Mouse (Mus musculus) embryonic fibroblast, embryonic 13.5 days (primary cell): ENCODE measurements around the gene Mcm6. TPM values are rescaled to one million over a fixed set of nuclear protein-coding genes. Genes with fewer than 3 reads are reported as not detected.

Experiments
- H3K27ac ChIP-seq: 2 replicates; pipeline ENCODE4 v1.5.1; 2012; ENCODE audit warnings: low read length, control low read depth, inconsistent platforms; ENCODE audit not compliant: insufficient read depth
- H3K4me1 ChIP-seq: 2 replicates; pipeline ENCODE4 v1.6.1; 2011; ENCODE audit warnings: low read length; ENCODE audit not compliant: control insufficient read depth, insufficient read depth
- H3K4me3 ChIP-seq: 2 replicates; pipeline ENCODE4 v1.5.1; 2011; ENCODE audit warnings: mild to moderate bottlenecking, control low read depth, low read length; ENCODE audit not compliant: insufficient read depth
- CTCF ChIP-seq: IDR thresholded peaks from 2 replicates; pipeline ENCODE4 v1.5.1; 2011; ENCODE audit warnings: mild to moderate bottlenecking, control low read depth, low read length, moderate library complexity, borderline replicate concordance; ENCODE audit not compliant: insufficient read depth
- POLR2A ChIP-seq: IDR thresholded peaks from 2 replicates; pipeline ENCODE4 v1.6.1; 2011; ENCODE audit warnings: low read depth, mild to moderate bottlenecking, control low read depth, low read length, moderate library complexity
- polyA plus RNA-seq: library from polyadenylated mRNA; stranded (reverse); fragments of >200 nt; gene quantifications from 2 replicates; pipeline ENCODE4 v1.2.4, GENCODE M21; 2011; ENCODE audit warnings: low read depth; ENCODE audit not compliant: missing spikeins, insufficient read length

Mcm6 gene
- 74.6 and 91.1 TPM in 2 replicates for polyA plus RNA-seq

DNA sequence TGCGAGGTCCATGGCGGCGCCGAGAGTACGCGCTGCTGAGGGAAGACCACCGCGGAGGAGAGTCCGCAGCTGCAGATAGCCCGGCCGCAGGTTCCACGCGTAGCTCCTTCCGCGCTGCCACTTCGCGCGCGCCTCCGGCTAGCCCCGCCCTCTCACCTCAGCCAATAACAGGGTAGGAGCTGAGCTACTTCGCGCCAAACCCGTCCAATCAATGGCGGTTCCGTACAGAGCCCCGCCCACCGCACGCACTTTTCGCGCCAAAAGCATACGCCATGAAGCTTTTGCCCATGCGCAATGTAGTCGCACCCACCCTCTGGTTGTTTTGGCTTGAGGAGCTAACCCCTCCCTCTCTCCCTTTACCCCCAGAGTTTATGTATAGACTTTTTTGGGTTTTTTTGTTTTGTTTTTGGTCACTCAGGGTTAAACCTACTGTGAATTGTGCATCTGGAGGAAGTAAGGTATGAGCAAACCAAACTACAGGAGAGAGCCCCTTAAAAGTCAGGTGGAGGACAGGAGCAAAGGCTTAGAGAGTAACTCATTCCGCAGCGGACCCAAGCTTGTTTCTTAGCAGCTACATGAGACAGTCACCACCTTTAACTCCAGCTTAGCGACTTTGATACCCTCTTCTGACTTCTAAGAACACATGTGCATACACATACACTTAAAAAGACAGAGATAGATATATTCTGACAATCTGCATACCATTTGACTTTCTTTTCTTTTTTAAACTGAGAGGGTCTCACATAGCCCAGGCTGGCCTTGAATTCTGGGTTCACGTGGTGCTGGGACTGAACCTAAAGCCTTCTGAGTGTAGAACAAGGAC, at the start of gene Mcm6:
Gene Mcm6 (minus strand): TSS at position 111 of the 823 bp plus-strand sequence.
- Histone ChIP-seq H3K4me3 (peak within 1 kb of the TSS; percentile 88), H3K4me1 (no peaks in the 10 kb centered on the region; the same call in 1 of the 2 replicates), H3K27ac (peak within 1 kb of the TSS; percentile 79)
- peak; percentile 43 for TF ChIP-seq POLR2A
- no peak for TF ChIP-seq CTCF

GRCm38 (mm10) chr1:128406846-128407245, 47.4 kb upstream of the Mcm6 start:
- Histone ChIP-seq H3K4me3 (no peak overlapping the region), H3K27ac (no peak overlapping the region), H3K4me1 (no peaks in the 10 kb centered on the region)
- TF ChIP-seq POLR2A, result no peak
- TF ChIP-seq CTCF, result no peak

GRCm38 (mm10) chr1:128405675-128406074, 46.2 kb upstream of the Mcm6 start:
- Histone ChIP-seq H3K27ac (no peak overlapping the region), H3K4me1 (no peaks in the 10 kb centered on the region), H3K4me3 (no peak overlapping the region)
- TF ChIP-seq POLR2A (no peak), CTCF (no peak)

DNA sequence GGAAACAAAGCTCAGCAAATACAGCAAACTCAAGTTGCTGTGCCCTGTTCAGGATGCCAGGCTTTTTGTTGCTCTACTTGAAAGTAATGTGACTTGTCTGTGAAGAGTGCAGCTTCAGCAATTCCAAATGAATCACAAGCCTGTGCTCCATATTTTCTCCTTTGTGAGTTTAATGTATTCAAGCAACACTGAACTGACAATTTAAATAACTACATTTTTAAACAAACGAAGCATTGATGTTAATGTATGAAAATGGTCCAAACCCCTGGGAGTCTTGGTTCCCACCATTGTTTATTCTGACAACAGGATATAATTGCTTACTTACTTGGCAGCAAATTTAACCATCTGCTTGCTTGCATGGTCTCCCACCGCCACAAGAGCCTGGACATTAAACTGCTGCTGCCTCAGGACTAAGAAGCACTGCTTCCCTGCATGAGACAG, 45.6 kb upstream of the Mcm6 start:
- H3K27ac ChIP-seq, result no peak overlapping the region
- H3K4me3 ChIP-seq, result no peak overlapping the region
- TF ChIP-seq POLR2A (no peak), CTCF (no peak)

GRCm38 (mm10) chr1:128400926-128401325, 41.5 kb upstream of the Mcm6 start:
- Histone ChIP-seq H3K4me3 (no peak overlapping the region), H3K4me1 (no peaks in the 10 kb centered on the region; the same call in 1 of the 2 replicates), H3K27ac (no peak overlapping the region)
- TF ChIP-seq CTCF (no peak), POLR2A (no peak)

More for the DNA sequence above, 45.6 kb upstream of the Mcm6 start:
- no peaks in the 10 kb centered on the region for H3K4me1 ChIP-seq

- no peak for TF ChIP-seq POLR2A
- H3K27ac ChIP-seq, result no peak overlapping the region
- H3K4me3 ChIP-seq, result no peak overlapping the region
- H3K4me1 ChIP-seq, result no peaks in the 10 kb centered on the region; the same call in 1 of the 2 replicates
Measured at GRCm38 (mm10) chr1:128399941-128400915, 40.8 kb upstream of the Mcm6 start.

DNA sequence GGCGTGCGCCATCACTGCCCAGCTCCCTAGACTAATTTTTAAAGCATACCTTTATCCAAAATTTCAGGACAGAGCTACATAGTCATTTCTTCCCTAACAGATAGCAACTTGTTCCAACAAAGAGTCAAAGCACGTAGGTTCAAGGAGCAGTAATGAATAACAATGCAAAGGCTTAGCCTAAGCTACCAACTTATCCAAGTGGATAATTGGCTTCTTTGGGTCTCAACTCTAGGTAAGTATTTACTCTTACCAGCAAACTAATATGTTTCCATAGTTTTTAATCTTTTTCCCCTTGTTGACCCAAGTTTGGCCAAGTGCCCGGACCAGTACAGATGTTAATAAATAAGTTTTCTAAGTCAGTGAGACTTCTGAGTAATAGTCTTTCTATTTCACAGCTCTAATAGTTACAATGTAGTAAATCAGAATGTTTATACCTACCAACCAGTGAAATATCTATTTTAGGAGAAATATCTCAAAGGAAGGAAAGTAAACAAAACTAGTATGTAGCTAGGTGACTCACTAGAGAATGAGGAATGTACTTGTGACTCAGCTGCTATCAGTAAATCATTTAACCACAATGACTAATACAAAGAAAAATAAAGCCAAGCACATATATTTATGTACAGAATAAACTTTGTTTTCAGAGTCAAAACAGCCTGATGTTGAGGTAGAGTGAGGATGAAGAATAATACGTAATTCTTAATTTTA, 39.4 kb upstream of the Mcm6 start:
- Histone ChIP-seq H3K4me1 (no peaks in the 10 kb centered on the region; the same call in 1 of the 2 replicates), H3K27ac (peak overlapping the region; percentile 81), H3K4me3 (no peak overlapping the region)
- TF ChIP-seq CTCF (no peak), POLR2A (no peak)

GRCm38 (mm10) chr1:128394657-128395056, 35.2 kb upstream of the Mcm6 start:
- no peaks in the 10 kb centered on the region for H3K4me1 ChIP-seq
- H3K27ac ChIP-seq, result no peak overlapping the region
- no peak for TF ChIP-seq CTCF
- no peak for TF ChIP-seq POLR2A
- H3K4me3 ChIP-seq, result no peak overlapping the region

DNA sequence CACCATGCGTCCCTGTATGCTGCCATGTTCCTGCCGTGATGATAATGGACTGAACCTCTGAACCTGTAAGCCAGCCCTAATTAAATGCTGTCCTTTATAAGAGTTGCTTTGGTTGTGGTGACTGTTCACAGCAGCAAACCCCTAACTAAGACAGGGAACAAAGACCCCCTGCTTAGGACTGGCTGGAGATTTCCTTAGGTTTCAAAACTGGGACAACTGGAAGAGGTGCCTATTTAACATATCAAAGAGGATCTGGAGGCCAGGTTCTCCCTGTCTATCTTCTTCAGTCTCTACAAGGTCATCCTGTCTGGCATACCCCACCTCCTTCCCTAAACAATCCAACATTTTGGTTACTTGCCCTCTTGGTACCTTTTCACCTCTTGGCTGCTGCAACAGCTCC, 32.9 kb upstream of the Mcm6 start:
- H3K4me1 ChIP-seq, result no peaks in the 10 kb centered on the region
- no peak overlapping the region for H3K27ac ChIP-seq
- no peak for TF ChIP-seq POLR2A
- no peak for TF ChIP-seq CTCF
- H3K4me3 ChIP-seq, result no peak overlapping the region

DNA sequence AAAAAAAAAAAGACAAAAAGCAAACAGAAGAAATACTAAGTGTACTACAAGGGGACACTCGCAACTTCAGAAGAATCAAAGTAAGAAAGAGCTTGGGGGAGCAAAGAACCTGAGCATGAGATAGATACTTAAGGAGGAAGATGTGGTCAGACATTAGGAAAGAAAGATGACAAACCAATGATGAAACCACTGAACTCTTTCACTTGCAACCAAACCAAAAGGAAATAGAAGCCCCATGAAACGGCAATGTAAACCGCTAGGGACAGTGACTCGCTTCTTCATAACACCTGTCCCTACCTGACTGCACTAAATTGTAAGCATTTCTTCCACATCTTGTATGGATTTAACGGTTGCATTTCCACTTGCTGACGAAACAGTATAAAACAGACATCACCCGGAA, 27.0 kb upstream of the Mcm6 start:
- Histone ChIP-seq H3K27ac (no peak overlapping the region), H3K4me1 (no peaks in the 10 kb centered on the region), H3K4me3 (no peak overlapping the region)
- TF ChIP-seq POLR2A (no peak), CTCF (no peak)
